Mouse (Mus musculus) thymus, postnatal 4 days (tissue): Measurements from ENCODE around the gene Siae.

ENCODE experiments used
- DNase-seq: peaks from one replicate; pipeline ENCODE4 v3.0.0; 2021

Siae gene

GRCm38 (mm10) chr9:37554838-37555748, at the start of gene Siae:
TSS of gene Siae (plus strand) at chr9:37555698.
- DNase-seq, result no peak

GRCm38 (mm10) chr9:37506023-37506422, 49.5 kb upstream of the Siae start:
- DNase-seq, result no peak

- no peak for DNase-seq
Observed at GRCm38 (mm10) chr9:37512097-37512496, 43.4 kb upstream of the Siae start.

GRCm38 (mm10) chr9:37514456-37514855, 41.0 kb upstream of the Siae start:
- no peak for DNase-seq

DNA sequence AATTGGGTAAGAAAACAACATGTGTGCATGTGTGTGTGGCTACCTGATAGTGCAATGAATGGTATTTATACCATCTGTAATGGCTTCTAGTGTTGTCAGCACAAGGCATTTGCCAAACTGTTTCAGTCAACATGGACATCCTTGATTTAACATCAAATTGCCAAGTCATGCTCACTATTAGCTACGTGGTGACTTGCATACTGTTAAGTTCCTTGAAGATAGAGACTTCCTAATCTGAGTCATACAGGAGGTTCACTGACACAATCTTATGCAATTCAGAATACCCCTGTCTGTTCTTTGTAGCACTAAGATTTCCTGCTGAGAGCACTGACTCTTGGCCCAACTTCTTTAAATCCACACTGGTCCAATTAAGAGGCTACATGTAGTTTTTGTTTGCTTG, 38.0 kb upstream of the Siae start:
- no peak for DNase-seq

DNA sequence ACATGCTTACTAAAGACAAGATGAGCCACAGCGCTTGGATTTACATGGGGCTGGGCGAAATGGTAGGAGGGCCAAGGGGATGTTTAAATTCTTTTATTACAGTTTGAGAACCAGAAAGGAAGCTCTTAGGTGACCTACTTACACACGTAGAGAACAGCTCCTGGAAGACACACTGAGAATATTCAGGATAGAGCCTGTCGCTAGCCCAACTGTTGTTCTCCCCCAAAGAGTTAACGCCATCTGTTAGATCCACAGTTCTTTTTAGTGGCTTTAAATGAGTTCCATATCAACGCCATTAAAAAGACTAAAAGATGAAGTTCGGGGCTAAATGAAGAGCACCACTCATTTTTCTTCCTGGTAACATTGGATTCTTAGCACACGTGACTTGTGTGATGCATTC, 36.5 kb upstream of the Siae start:
- no peak for DNase-seq

GRCm38 (mm10) chr9:37519995-37520394, 35.5 kb upstream of the Siae start:
- DNase-seq, result no peak

- no peak for DNase-seq
Observed at GRCm38 (mm10) chr9:37525461-37525860, 30.0 kb upstream of the Siae start.

GRCm38 (mm10) chr9:37526443-37527395, 28.8 kb upstream of the Siae start:
- DNase-seq, result peak; percentile 35

DNA sequence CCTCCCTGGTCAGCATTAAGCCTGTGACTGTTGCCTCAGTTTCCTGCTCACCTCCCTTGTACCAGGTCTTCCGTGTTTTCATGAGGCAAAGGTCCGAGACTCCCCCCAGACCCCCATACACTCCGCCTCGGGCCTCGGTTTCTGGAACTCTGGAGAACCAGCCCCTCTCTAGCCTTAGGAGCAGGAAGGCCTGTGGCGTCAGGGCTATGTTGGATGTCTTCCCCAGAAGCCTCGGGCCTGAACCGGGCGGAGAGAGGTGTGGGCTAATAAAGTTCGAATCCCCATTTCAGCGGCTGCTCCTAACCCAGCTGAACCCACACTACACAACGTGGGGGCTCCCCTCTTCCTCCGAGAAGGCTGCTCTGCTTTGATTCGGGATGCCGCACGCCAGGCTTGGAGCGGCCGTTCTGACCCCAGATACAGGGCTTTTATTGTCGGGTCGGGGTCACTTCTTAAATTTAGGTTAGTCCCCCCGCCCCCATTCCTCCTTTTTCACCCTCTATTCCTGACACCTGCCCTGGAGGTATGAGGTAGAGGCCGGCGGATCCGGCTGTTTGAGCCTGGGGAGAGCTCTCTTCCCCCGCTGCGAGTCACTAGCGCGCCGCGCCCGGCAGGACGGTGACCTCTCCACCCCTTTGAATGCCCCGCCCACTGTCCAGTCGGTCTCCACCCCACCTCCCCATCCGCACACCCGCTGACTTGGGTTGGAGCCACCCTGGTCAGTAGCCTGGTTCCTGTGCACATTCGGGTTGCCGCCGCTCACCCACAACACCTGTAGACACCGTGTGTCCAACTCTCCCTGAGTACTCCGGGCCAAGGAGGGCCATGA, 27.9 kb upstream of the Siae start, which contains the start of gene Esam:
Gene Esam (plus strand): TSS at position 683 of the 829 bp plus-strand sequence.
- peak; percentile 22 for DNase-seq

GRCm38 (mm10) chr9:37528225-37528970, 27.1 kb upstream of the Siae start:
- DNase-seq, result no peak

DNA sequence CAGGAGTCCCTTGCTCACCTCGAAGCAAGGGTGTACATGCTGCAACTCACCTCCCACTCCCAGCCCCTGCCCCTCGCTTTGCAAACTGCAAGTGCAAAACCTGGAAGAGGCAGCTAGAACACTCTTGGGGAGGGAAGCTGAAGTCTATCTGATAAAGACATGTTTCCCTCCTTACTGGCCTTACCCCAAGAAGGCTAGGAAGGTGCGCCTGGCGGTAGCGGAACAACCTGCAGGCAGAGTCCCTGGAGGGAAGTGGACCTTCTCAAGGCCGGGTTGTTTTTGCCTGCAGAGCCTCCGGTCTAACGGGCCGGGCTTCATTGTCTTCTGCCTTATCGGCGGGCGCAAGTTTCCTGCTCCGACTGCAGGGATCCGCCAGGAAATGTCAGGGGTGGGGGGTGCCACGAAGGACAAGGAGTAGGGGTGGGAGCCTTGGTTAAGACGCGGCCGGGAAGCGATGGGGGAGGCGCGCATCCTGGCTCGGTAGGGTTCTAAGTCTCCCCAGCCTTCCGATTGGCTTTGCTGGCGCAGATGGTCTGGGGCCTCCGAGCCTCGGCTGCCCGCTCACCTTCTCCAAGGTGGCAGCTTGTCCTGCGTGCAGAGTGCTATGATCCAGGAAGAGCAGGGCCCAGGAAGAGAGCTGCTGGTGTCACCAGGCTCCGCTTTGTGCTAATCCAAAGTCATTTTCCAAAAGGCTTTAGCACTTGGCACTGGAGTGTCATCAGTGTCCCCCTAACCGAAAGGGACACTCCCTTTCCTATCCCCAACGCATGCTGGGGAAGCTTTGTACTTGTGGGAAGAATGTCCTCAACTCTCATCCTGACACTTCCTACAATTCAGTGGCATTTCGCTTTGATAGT, 25.2 kb upstream of the Siae start:
- peak; percentile 53 for DNase-seq

DNA sequence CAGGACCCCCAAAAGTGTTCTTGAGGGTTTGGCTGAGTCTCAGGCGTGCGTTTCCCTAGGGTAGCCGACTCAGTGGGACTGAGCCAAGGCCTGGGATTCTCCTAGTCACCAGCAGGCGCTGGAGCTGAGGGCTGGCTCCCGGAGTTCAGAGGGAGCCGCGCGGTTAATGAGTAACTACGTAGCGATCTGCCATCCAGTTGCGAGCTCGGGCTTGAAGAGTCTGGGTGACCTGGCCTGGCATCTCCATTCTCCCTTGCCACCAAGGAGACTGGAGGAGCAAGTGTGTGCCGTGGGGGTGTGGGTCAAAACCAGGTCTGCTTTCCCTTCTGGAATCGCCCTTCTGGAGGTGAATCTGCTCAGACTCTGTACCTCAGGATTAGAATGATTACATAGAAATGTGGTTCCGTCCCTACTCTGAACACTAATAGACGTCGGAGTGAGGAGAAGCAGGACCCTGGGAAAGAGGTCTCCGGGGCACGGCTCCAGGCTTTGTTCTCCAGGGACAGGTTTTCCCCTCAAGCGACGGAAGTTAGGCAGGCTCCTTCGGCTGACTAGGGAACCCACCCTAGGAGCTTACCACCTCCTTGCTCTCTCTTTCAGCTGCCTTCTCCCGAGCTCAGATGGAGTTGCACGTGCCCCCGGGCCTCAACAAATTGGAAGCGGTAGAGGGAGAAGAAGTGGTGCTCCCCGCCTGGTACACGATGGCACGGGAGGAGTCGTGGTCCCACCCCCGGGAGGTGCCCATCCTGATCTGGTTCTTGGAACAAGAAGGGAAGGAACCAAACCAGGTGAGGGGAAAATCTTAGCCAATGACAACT, 24.4 kb upstream of the Siae start:
- DNase-seq, result no peak

GRCm38 (mm10) chr9:37536851-37537250, 18.6 kb upstream of the Siae start:
- no peak for DNase-seq

DNA sequence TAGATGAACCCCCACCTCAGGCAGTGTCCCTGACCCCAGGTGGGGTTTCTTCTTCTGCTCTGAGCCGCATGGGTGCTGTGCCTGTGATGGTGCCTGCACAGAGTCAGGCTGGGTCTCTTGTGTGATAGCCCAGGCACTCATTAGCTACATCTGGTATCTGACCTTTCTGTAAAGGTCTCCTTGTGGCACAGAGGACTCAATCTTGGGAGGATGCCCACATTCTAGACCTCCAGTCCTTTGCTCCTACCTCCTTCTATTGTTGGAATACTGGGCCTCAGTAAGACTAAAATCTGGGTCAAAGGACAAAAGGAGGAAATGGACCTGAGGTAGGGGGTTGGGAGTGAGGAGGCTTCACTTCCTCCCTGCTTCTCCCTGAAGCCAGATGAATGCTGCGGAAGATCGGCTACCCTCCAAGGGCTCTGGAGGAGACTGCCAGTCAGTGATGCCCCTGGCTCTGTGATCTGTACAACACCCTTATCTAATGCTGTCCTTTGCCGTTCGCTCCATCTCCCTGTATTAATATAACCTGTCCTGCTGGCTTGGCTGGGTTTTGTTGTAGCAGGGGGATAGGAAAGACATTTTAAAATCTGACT, 17.7 kb upstream of the Siae start:
- DNase-seq, result no peak

DNA sequence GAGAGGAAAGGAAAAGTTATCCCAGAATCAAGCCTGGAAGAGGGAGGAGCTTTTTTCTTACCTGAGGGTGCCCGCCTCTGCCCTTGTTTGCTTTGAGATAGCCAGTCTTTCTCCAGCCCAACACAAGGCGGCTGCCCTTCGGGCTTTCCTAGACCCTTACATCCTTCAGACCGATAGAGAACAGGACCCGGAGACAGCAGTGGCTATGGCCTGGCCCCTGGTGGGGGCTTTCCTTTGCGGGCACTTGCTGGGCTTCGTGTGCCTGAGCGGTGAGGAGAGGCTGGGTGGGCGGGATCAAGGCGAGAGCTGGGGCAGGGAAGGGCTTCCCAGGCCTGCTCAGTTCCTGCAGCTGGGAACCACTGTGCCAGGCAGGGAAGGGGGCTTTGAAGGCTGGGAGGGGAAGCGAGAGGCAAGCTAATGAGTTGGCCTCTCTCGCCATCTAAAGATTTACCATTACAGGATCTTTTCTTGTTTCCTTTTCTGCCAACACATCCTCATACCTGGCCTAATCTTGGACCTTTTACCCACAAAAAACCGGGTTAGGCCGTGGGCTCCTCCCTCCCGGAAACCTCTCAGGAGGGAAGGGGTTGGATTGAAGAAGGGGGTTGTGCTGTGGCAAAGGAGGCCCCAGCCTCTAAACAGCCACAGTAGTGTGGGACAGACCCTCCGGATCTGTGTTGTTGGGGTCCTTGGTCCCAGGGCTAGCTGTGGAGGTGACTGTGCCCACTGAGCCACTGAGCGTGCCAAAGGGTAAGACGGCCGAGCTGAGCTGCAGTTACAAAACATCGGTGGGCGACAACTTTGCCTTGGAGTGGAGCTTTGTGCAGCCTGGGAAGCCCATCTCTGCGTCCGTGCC, 16.1 kb upstream of the Siae start, which contains the start of gene Vsig2:
Gene Vsig2 (plus strand): TSS at position 86 of the 856 bp plus-strand sequence.
- no peak for DNase-seq

DNA sequence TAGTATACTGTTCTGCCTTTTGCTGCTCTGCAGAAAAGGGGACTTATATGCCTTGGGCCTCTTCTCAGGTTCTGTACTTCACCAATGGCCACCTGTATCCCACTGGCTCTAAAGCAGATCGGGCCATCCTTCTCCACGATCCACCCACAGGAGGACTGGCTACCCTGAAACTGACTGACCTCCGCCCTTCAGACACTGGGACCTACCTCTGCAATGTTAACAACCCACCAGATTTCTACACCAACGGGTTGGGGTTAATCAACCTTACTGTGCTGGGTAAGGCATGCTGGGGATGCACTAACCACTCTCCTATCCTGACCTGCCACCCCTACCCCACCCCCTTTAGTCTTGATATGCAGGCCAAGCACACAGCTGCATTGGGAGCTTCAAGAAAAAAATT, 15.3 kb upstream of the Siae start:
- DNase-seq, result no peak
